Mouse (Mus musculus): ENCODE results near the gene Tfb1m. TPM values are rescaled to one million over a fixed set of nuclear protein-coding genes. Genes with fewer than 3 reads are reported as not detected.

The Tfb1m gene
- polyA plus RNA-seq, 1 experiment from 2014 or later = 15.8 TPM

- Histone ChIP-seq H3K4me3 (no peak overlapping the region), H3K27ac (replicated peaks) (no peak overlapping the region), H3K27me3 (no peaks in the 10 kb centered on the region), H3K9ac (no peak overlapping the region), H3K9me3 (no peaks in the 10 kb centered on the region), H3K36me3 (0 out of 2 replicates have a peak, but pooled peaks cover 7% of the 10 kb centered on the region), H3K4me2 (no peak overlapping the region), H3K4me1 (replicated peaks) (no peaks in the 10 kb centered on the region)
- WGBS = 80% methylated on average over 12 of the region's 12 CpGs
- no peak for ATAC-seq (ENCODE audit: low read depth)
Measured at GRCm38 (mm10) chr17:3487721-3488601, 69.6 kb downstream of the Tfb1m start.

GRCm38 (mm10) chr17:3487211-3487610 is 70.4 kb downstream of the Tfb1m start:
- H3K27ac ChIP-seq (replicated peaks) = no peak overlapping the region
- H3K9me3 ChIP-seq = no peaks in the 10 kb centered on the region
- H3K27me3 ChIP-seq = no peaks in the 10 kb centered on the region
- no peak overlapping the region for H3K9ac ChIP-seq
- no peak for ATAC-seq (ENCODE audit: low read depth)
- no peaks in the 10 kb centered on the region for H3K4me1 ChIP-seq (replicated peaks)
- 0 out of 2 replicates have a peak, but pooled peaks cover 7% of the 10 kb centered on the region for H3K36me3 ChIP-seq
- H3K4me3 ChIP-seq = no peak overlapping the region
- no peak overlapping the region for H3K4me2 ChIP-seq
- 95% methylated on average over 4 of the region's 4 CpGs for WGBS

DNA sequence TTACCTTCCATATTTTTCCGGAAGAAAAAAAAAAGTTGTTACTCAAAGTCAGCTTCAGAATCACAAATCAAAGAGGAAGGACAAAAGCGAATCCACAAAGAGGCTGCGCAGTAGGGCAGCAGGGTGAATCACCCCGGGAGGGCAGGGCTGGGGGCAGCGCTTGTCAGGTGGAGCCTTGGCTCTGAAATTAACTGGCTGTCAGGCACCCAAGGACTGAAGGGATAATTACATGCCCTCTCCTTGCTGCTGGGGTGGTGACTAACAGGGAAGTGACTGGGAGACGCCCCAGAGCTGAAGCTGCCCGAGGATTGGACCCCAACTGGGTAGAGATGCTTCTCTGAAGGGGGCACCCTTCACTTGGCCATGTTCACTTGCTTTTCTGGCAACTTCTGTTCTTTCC is 71.7 kb downstream of the Tfb1m start:
- 75% methylated on average over 7 of the region's 7 CpGs for WGBS
- Histone ChIP-seq H3K9me3 (no peaks in the 10 kb centered on the region), H3K9ac (no peak overlapping the region), H3K4me3 (no peak overlapping the region), H3K4me2 (no peak overlapping the region), H3K36me3 (0 out of 2 replicates have a peak, but pooled peaks cover 7% of the 10 kb centered on the region), H3K27me3 (no peaks in the 10 kb centered on the region), H3K27ac (replicated peaks) (no peak overlapping the region), H3K4me1 (replicated peaks) (no peaks in the 10 kb centered on the region)
- no peak for ATAC-seq (ENCODE audit: low read depth)

DNA sequence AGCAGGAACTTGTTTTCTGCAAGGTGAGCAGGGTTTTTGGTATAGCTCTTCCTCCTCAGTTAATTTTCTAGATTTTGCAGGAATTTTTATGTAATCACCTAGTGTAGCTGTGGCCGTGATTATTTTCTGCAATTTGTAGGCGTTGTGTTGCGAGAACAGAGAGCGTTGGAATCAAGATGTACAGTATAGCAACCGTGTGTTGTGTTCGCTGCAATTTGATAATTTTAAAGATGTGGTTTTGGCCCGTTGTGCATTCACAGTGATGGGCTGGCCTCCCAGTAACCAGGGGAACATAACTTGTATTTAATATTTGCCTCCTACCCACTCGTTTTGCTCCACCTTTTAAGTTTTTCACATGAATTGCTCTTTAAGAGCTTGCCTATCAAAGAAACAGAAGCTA is 74.5 kb downstream of the Tfb1m start:
- H3K27me3 ChIP-seq = no peaks in the 10 kb centered on the region
- no peak overlapping the region for H3K4me3 ChIP-seq
- H3K9me3 ChIP-seq = no peaks in the 10 kb centered on the region
- no peak overlapping the region for H3K4me2 ChIP-seq
- no peak overlapping the region for H3K9ac ChIP-seq
- ATAC-seq (ENCODE audit: low read depth) = no peak
- H3K4me1 ChIP-seq (replicated peaks) = no peaks in the 10 kb centered on the region
- H3K36me3 ChIP-seq = 0 out of 2 replicates have a peak, but pooled peaks cover 7% of the 10 kb centered on the region
- no peak overlapping the region for H3K27ac ChIP-seq (replicated peaks)
- WGBS = 85% methylated on average over 8 of the region's 8 CpGs

- no peak overlapping the region for H3K4me2 ChIP-seq
- no peak overlapping the region for H3K9ac ChIP-seq
- no peaks in the 10 kb centered on the region for H3K4me1 ChIP-seq (replicated peaks)
- no peak for ATAC-seq (ENCODE audit: low read depth)
- H3K9me3 ChIP-seq = no peaks in the 10 kb centered on the region
- WGBS = 70% methylated on average over 7 of the region's 7 CpGs
- no peak overlapping the region for H3K4me3 ChIP-seq
- H3K27ac ChIP-seq (replicated peaks) = no peak overlapping the region
- 0 out of 2 replicates have a peak, but pooled peaks cover 7% of the 10 kb centered on the region for H3K36me3 ChIP-seq
- H3K27me3 ChIP-seq = no peaks in the 10 kb centered on the region
Measured at GRCm38 (mm10) chr17:3481576-3482575, 75.7 kb downstream of the Tfb1m start.

DNA sequence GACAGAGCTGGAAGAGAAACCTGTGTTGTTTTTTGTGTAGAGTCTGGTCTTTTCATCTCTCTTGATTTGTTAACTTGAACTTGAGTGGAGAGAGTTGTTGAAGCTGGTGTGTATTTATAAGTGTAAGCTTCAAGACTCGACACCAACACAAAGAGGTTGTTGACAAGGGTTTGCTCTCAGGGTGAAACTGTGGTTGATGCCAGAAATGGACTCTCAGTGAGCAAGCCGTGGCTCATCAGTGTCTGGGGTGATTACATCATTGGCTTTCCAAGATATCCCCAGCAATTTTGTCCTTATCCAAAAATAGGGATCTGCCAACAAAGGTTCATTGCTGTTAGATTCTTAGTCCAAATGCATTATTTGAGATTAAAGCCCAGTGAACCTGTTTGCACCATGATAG is 81.0 kb downstream of the Tfb1m start:
- WGBS = 88% methylated on average over 2 of the region's 2 CpGs
- Histone ChIP-seq H3K36me3 (no peaks in the 10 kb centered on the region), H3K4me1 (replicated peaks) (no peaks in the 10 kb centered on the region), H3K4me3 (no peak overlapping the region), H3K27me3 (no peaks in the 10 kb centered on the region), H3K4me2 (no peak overlapping the region), H3K9ac (no peak overlapping the region), H3K27ac (replicated peaks) (no peak overlapping the region), H3K9me3 (no peaks in the 10 kb centered on the region)
- ATAC-seq (ENCODE audit: low read depth) = no peak

GRCm38 (mm10) chr17:3472018-3472417 is 85.6 kb downstream of the Tfb1m start:
- 86% methylated on average over 6 of the region's 6 CpGs for WGBS
- no peak for ATAC-seq (ENCODE audit: low read depth)
- H3K4me1 ChIP-seq (replicated peaks) = peaks cover 7% of the 10 kb centered on the region; the same call in 1 of the 2 replicates
- no peak overlapping the region for H3K9ac ChIP-seq
- H3K4me3 ChIP-seq = no peak overlapping the region
- no peaks in the 10 kb centered on the region for H3K27me3 ChIP-seq
- no peaks in the 10 kb centered on the region for H3K9me3 ChIP-seq
- H3K27ac ChIP-seq (replicated peaks) = no peak overlapping the region
- no peaks in the 10 kb centered on the region for H3K36me3 ChIP-seq
- no peak overlapping the region for H3K4me2 ChIP-seq

Other genes starting within 250 kb of the Tfb1m start
- 7.9 and 9.2 TPM in 2 replicates for gene Tiam2, start 231.2 kb downstream of the Tfb1m start, polyA plus RNA-seq (2015; fragmentation: Nextera tagmentation; extraction: Ambion mirVana)
- 0.66 TPM in 1 of 2 replicates, not detected in the other for gene Cldn20, start 25.2 kb downstream of the Tfb1m start, polyA plus RNA-seq (2015; fragmentation: Nextera tagmentation; extraction: Ambion mirVana)
- not detected in 2 replicates for gene Nox3, start 138.5 kb upstream of the Tfb1m start, polyA plus RNA-seq (2015; fragmentation: Nextera tagmentation; extraction: Ambion mirVana)

Measured in neural tube, embryonic 13.5 days (tissue).